Mouse (Mus musculus) macrophage (primary cell): ENCODE data around the gene Smagp. TPM values are rescaled to one million over a fixed set of nuclear protein-coding genes. Genes with fewer than 3 reads are reported as not detected.
"Not testable (repeated sequence)": the region's sequence is repeated elsewhere in the genome, so short reads cannot be mapped to it uniquely, and the experiment has no call there.

Source experiments
- H3K27ac ChIP-seq: fragments of 350-480 bp; formaldehyde crosslinking; 2 replicates; pipeline ENCODE4 v1.9.0; 2021
- H3K36me3 ChIP-seq: fragments of 350-480 bp; formaldehyde crosslinking; 2 replicates; pipeline ENCODE4 v1.9.0; 2021; ENCODE audit errors: inconsistent target
- H3K4me3 ChIP-seq: fragments of 350-480 bp; formaldehyde crosslinking; 2 replicates; pipeline ENCODE4 v1.9.0; 2021; ENCODE audit errors: inconsistent target
- H3K79me2 ChIP-seq: fragments of 350-480 bp; formaldehyde crosslinking; 2 replicates; pipeline ENCODE4 v1.9.0; 2021; ENCODE audit errors: inconsistent target
- WGBS: methylation state at CpG from one replicate; pipeline ENCODE4 v1.1.7; 2026; ENCODE audit warnings: inconsistent platforms; ENCODE audit not compliant: missing documents; 5-methylcytosine and 5-hydroxymethylcytosine counted together
- polyA plus RNA-seq: library from polyadenylated mRNA; stranded (reverse); fragments of 250-400 nt; gene quantifications from 3 replicates; pipeline ENCODE4 v1.2.4, GENCODE M21; 2018; ENCODE audit warnings: inconsistent platforms

The Smagp gene
- polyA plus RNA-seq, 1 experiment from 2014 or later, result 73.9 TPM

- Histone ChIP-seq H3K27ac (no peak overlapping the region), H3K79me2 (peaks cover 8% of the 10 kb centered on the region; the same call in 1 of the 2 replicates), H3K4me3 (no peak overlapping the region), H3K36me3 (no peaks in the 10 kb centered on the region)
- WGBS, result 81% methylated on average over 11 of the region's 11 CpGs
These were observed 8.9 kb downstream of the Smagp start for GRCm38 (mm10) chr15:100627774-100628370.

GRCm38 (mm10) chr15:100627287-100627686 lies 9.5 kb downstream of the Smagp start:
- no peak overlapping the region for H3K4me3 ChIP-seq
- 68% methylated on average over 10 of the region's 10 CpGs for WGBS
- peaks cover 8% of the 10 kb centered on the region; the same call in 1 of the 2 replicates for H3K79me2 ChIP-seq
- H3K36me3 ChIP-seq, result no peaks in the 10 kb centered on the region
- H3K27ac ChIP-seq, result no peak overlapping the region

GRCm38 (mm10) chr15:100624435-100624834 lies 12.3 kb downstream of the Smagp start:
- peaks cover 12% of the 10 kb centered on the region; the same call in 1 of the 2 replicates for H3K79me2 ChIP-seq
- 96% methylated on average over 3 of the region's 3 CpGs for WGBS
- H3K4me3 ChIP-seq, result no peak overlapping the region
- peaks cover 12% of the 10 kb centered on the region; the same call in 1 of the 2 replicates for H3K36me3 ChIP-seq
- no peak overlapping the region for H3K27ac ChIP-seq

GRCm38 (mm10) chr15:100623754-100624153 lies 13.0 kb downstream of the Smagp start:
- H3K79me2 ChIP-seq, result peaks cover 19% of the 10 kb centered on the region
- no peak overlapping the region for H3K4me3 ChIP-seq
- no peak overlapping the region for H3K27ac ChIP-seq
- WGBS, result 90% methylated on average over 9 of the region's 9 CpGs
- peaks cover 18% of the 10 kb centered on the region; the same call in 1 of the 2 replicates for H3K36me3 ChIP-seq

GRCm38 (mm10) chr15:100622164-100622563 lies 14.6 kb downstream of the Smagp start:
- H3K4me3 ChIP-seq, result no peak overlapping the region; the same call in 1 of the 2 replicates
- peaks cover 31% of the 10 kb centered on the region; the same call in 1 of the 2 replicates for H3K36me3 ChIP-seq
- peaks cover 35% of the 10 kb centered on the region for H3K79me2 ChIP-seq
- peak overlapping the region; percentile 81 for H3K27ac ChIP-seq
- 2% methylated on average over 7 of the region's 7 CpGs for WGBS

GRCm38 (mm10) chr15:100621671-100622070 lies 15.1 kb downstream of the Smagp start:
- 60% methylated on average over 6 of the region's 9 CpGs for WGBS
- peaks cover 40% of the 10 kb centered on the region for H3K79me2 ChIP-seq
- H3K36me3 ChIP-seq, result peaks cover 31% of the 10 kb centered on the region; the same call in 1 of the 2 replicates
- H3K4me3 ChIP-seq, result not testable (repeated sequence)
- H3K27ac ChIP-seq, result peak overlapping the region; percentile 81

- no peak overlapping the region for H3K27ac ChIP-seq
- peaks cover 47% of the 10 kb centered on the region for H3K79me2 ChIP-seq
- peaks cover 31% of the 10 kb centered on the region; the same call in 1 of the 2 replicates for H3K36me3 ChIP-seq
- WGBS, result 50% methylated on average over 7 of the region's 7 CpGs
- no peak overlapping the region for H3K4me3 ChIP-seq
These were observed 17.5 kb downstream of the Smagp start for GRCm38 (mm10) chr15:100619200-100619599.

- Histone ChIP-seq H3K36me3 (peaks cover 31% of the 10 kb centered on the region; the same call in 1 of the 2 replicates), H3K27ac (peak overlapping the region; percentile 78), H3K79me2 (peaks cover 40% of the 10 kb centered on the region), H3K4me3 (peak overlapping the region; percentile 90)
- under 1% methylated on average over 19 of the region's 19 CpGs for whole genome bisulfite sequencing
These were observed 20.5 kb downstream of the Smagp start for GRCm38 (mm10) chr15:100616221-100616620.

- Histone ChIP-seq H3K27ac (peak overlapping the region; percentile 78), H3K4me3 (peak overlapping the region; percentile 90), H3K36me3 (peaks cover 31% of the 10 kb centered on the region; the same call in 1 of the 2 replicates), H3K79me2 (peaks cover 40% of the 10 kb centered on the region)
- 0% methylated on average over 41 of the region's 43 CpGs for WGBS
These were observed 20.9 kb downstream of the Smagp start for GRCm38 (mm10) chr15:100615825-100616220.

GRCm38 (mm10) chr15:100614996-100615824 lies 21.5 kb downstream of the Smagp start, which contains the start of gene Dazap2:
Dazap2 (plus strand) TSS chr15:100615349.
- WGBS, result under 1% methylated on average over 70 of the region's 99 CpGs
- peak within 1 kb of the TSS; percentile 90 for H3K4me3 ChIP-seq
- H3K36me3 ChIP-seq, result peaks cover 28% of the 10 kb centered on the region; the same call in 1 of the 2 replicates
- peak within 1 kb of the TSS; percentile 80 for H3K27ac ChIP-seq
- H3K79me2 ChIP-seq, result peaks cover 40% of the 10 kb centered on the region

- WGBS, result 18% methylated on average over 43 of the region's 43 CpGs
- H3K27ac ChIP-seq, result peak overlapping the region; percentile 80
- H3K79me2 ChIP-seq, result peaks cover 35% of the 10 kb centered on the region
- peaks cover 20% of the 10 kb centered on the region; the same call in 1 of the 2 replicates for H3K36me3 ChIP-seq
- peak overlapping the region; percentile 41 for H3K4me3 ChIP-seq
These were observed 22.3 kb downstream of the Smagp start for GRCm38 (mm10) chr15:100614218-100614995.

- H3K27ac ChIP-seq, result no peak overlapping the region
- peaks cover 27% of the 10 kb centered on the region for H3K79me2 ChIP-seq
- no peak overlapping the region for H3K4me3 ChIP-seq
- WGBS, result 14% methylated on average over 16 of the region's 16 CpGs
- peaks cover 11% of the 10 kb centered on the region; the same call in 1 of the 2 replicates for H3K36me3 ChIP-seq
These were observed 23.2 kb downstream of the Smagp start for GRCm38 (mm10) chr15:100613584-100613983.

- Histone ChIP-seq H3K27ac (no peak overlapping the region), H3K79me2 (peaks cover 15% of the 10 kb centered on the region), H3K36me3 (no peaks in the 10 kb centered on the region), H3K4me3 (no peak overlapping the region)
- 89% methylated on average over 2 of the region's 2 CpGs for WGBS
These were observed 24.3 kb downstream of the Smagp start for GRCm38 (mm10) chr15:100612432-100612831.

- Histone ChIP-seq H3K36me3 (no peaks in the 10 kb centered on the region), H3K79me2 (peaks cover 10% of the 10 kb centered on the region), H3K27ac (no peak overlapping the region), H3K4me3 (no peak overlapping the region)
- WGBS, result 35% methylated on average over 7 of the region's 7 CpGs
These were observed 24.8 kb downstream of the Smagp start for GRCm38 (mm10) chr15:100611951-100612350.
